ENCODE assay signal across 7 mouse cellular contexts in genomic region chr2:84425138-84425537, GRCm38 (mm10). TPM values are rescaled to one million over a fixed set of nuclear protein-coding genes. Genes with fewer than 3 reads are reported as not detected.
DNase-seq lines count a peak whose midpoint lies in the region; ATAC-seq and TF ChIP-seq lines count a peak whose summit lies in the region.

Gene Calcrl, minus strand, starts transcription at chr2:84425411.

- peak within 1 kb of the TSS; percentile 51 for H3K9ac ChIP-seq in embryonic facial prominence, embryonic 14.5 days (ENCODE audit: low read depth, low read length)
- peak within 1 kb of the TSS; percentile 83 for H3K9ac ChIP-seq in heart, adult 2 months (ENCODE audit: low read depth, low read length)
- H3K9ac ChIP-seq in limb, embryonic 11.5 days (ENCODE audit: low read length) = peak within 1 kb of the TSS; percentile 49
- peak within 1 kb of the TSS; percentile 47; the same call in 1 of the 2 replicates for H3K9ac ChIP-seq in midbrain, embryonic 13.5 days (replicated peaks)

- intact Hi-C loops in heart, adult 2 months (cut with DNase I) = loop anchor here (1.0 to 5.0 kb wide), 6 partner anchors 16 to 360 kb away; no protein-coding TSS in a partner anchor

- no peaks in the 10 kb centered on the region for H3K79me2 ChIP-seq in heart, adult 2 months (replicated peaks; ENCODE audit: control insufficient read depth, insufficient read depth, low read length)

- H3K27me3 ChIP-seq in embryonic facial prominence, embryonic 14.5 days (replicated peaks; ENCODE audit: control insufficient read depth, insufficient read depth, low read length) = no peaks in the 10 kb centered on the region
- no peaks in the 10 kb centered on the region for H3K27me3 ChIP-seq in heart, adult 2 months (ENCODE audit: control insufficient read depth, insufficient read depth, low read length)
- H3K27me3 ChIP-seq in kidney, adult 2 months (replicated peaks; ENCODE audit: control insufficient read depth, insufficient read depth, low read length) = no peaks in the 10 kb centered on the region
- no peaks in the 10 kb centered on the region for H3K27me3 ChIP-seq in limb, embryonic 11.5 days (ENCODE audit: control insufficient read depth, insufficient read depth, low read length)
- 0 out of 2 replicates have a peak, but pooled peaks cover 9% of the 10 kb centered on the region for H3K27me3 ChIP-seq in midbrain, embryonic 13.5 days

- peak; percentile 87 for TF ChIP-seq EP300 in heart, adult 2 months (IDR thresholded peaks at IDR 0.05; ENCODE audit: insufficient read depth, low read depth, low read length)

- H3K4me3 ChIP-seq in embryonic facial prominence, embryonic 14.5 days (ENCODE audit: low read depth, low read length) = peak within 1 kb of the TSS; percentile 39
- peak within 1 kb of the TSS; percentile 54 for H3K4me3 ChIP-seq in heart, adult 2 months
- H3K4me3 ChIP-seq in kidney, adult 2 months (ENCODE audit: insufficient read depth, low read depth, low read length) = peak within 1 kb of the TSS; percentile 59
- peak within 1 kb of the TSS; percentile 26 for H3K4me3 ChIP-seq in limb, embryonic 11.5 days (ENCODE audit: low read depth, low read length)
- H3K4me3 ChIP-seq in midbrain, embryonic 13.5 days (replicated peaks) = peak within 1 kb of the TSS; percentile 28

- TF ChIP-seq POLR2A in heart, adult 2 months (IDR thresholded peaks at IDR 0.05; ENCODE audit: insufficient read depth, low read depth, low read length) = peak; percentile 99
- TF ChIP-seq POLR2A in kidney, adult 2 months (IDR thresholded peaks at IDR 0.05; ENCODE audit: low read depth, low read length) = peak; percentile 93

- peak; percentile 69 for DNase-seq in adrenal gland, postnatal 10 days
- DNase-seq in embryonic facial prominence, embryonic 14.5 days (ENCODE audit: low spot score) = peak; percentile 93
- DNase-seq in heart, adult 2 months = peak; percentile 86 to 89
- DNase-seq in kidney, adult 2 months = peak; percentile 92
- DNase-seq in limb, embryonic 11.5 days (ENCODE audit: low spot score) = peak; percentile 72
- peak; percentile 69 to 73 for DNase-seq in spleen, adult 18-20 months

- WGBS in embryonic facial prominence, embryonic 14.5 days = under 1% methylated on average over 10 of the region's 10 CpGs
- WGBS in heart, adult 2 months = 2% methylated on average over 10 of the region's 10 CpGs
- WGBS in kidney, adult 2 months = under 1% methylated on average over 10 of the region's 10 CpGs
- under 1% methylated on average over 10 of the region's 10 CpGs for WGBS in limb, embryonic 11.5 days
- WGBS in midbrain, embryonic 13.5 days = under 1% methylated on average over 10 of the region's 10 CpGs

- no peaks in the 10 kb centered on the region for H3K9me3 ChIP-seq in embryonic facial prominence, embryonic 14.5 days (ENCODE audit: control insufficient read depth, low read length)
- H3K9me3 ChIP-seq in limb, embryonic 11.5 days (ENCODE audit: control insufficient read depth, low read length) = no peaks in the 10 kb centered on the region
- H3K9me3 ChIP-seq in midbrain, embryonic 13.5 days = no peaks in the 10 kb centered on the region

- ATAC-seq in embryonic facial prominence, embryonic 14.5 days (ENCODE audit: low read depth) = peak; percentile 94
- ATAC-seq in limb, embryonic 11.5 days (ENCODE audit: insufficient number of reproducible peaks, low FRiP score, low TSS enrichment, low read depth) = peak; percentile 76
- 0 out of 2 replicates have a peak, but pooled peaks have one; percentile 43 for ATAC-seq in midbrain, embryonic 13.5 days

- TF ChIP-seq CTCF in heart, adult 2 months (IDR thresholded peaks at IDR 0.05) = no peak
- TF ChIP-seq CTCF in kidney, adult 2 months (conservative IDR thresholded peaks at IDR 0.05; ENCODE audit: insufficient read depth, insufficient read length, low read depth, low read length) = no peak

- peak within 1 kb of the TSS; percentile 79 for H3K27ac ChIP-seq in embryonic facial prominence, embryonic 14.5 days (replicated peaks; ENCODE audit: low read depth, low read length)
- peak within 1 kb of the TSS; percentile 85 for H3K27ac ChIP-seq in heart, adult 2 months
- peak within 1 kb of the TSS; percentile 95 for H3K27ac ChIP-seq in kidney, adult 2 months (ENCODE audit: insufficient read depth, low read depth, low read length)
- H3K27ac ChIP-seq in limb, embryonic 11.5 days (replicated peaks; ENCODE audit: low read depth, low read length) = peak within 1 kb of the TSS; percentile 47; the same call in 1 of the 2 replicates
- H3K27ac ChIP-seq in midbrain, embryonic 13.5 days = no peak within 1 kb of the TSS

- peak within 1 kb of the TSS; percentile 64 for H3K4me2 ChIP-seq in embryonic facial prominence, embryonic 14.5 days (ENCODE audit: low read depth, low read length)
- peak within 1 kb of the TSS; percentile 50 for H3K4me2 ChIP-seq in limb, embryonic 11.5 days (ENCODE audit: low read depth, severe bottlenecking)
- H3K4me2 ChIP-seq in midbrain, embryonic 13.5 days (replicated peaks) = peak within 1 kb of the TSS; percentile 55

- H3K36me3 ChIP-seq in embryonic facial prominence, embryonic 14.5 days (ENCODE audit: control insufficient read depth, insufficient read depth, low read length) = no peaks in the 10 kb centered on the region
- H3K36me3 ChIP-seq in heart, adult 2 months (ENCODE audit: control insufficient read depth, insufficient read depth, low read length) = no peaks in the 10 kb centered on the region
- no peaks in the 10 kb centered on the region for H3K36me3 ChIP-seq in kidney, adult 2 months (ENCODE audit: control insufficient read depth, insufficient read depth, low read length)
- no peaks in the 10 kb centered on the region for H3K36me3 ChIP-seq in limb, embryonic 11.5 days (ENCODE audit: control insufficient read depth, insufficient read depth, low read length)
- no peaks in the 10 kb centered on the region for H3K36me3 ChIP-seq in midbrain, embryonic 13.5 days

- peaks cover 8% of the 10 kb centered on the region; the same call in 1 of the 2 replicates for H3K4me1 ChIP-seq in embryonic facial prominence, embryonic 14.5 days (ENCODE audit: control insufficient read depth, insufficient read depth, low read length)
- peaks cover 1% of the 10 kb centered on the region for H3K4me1 ChIP-seq in heart, adult 2 months (ENCODE audit: control insufficient read depth, insufficient read depth, low read length)
- no peaks in the 10 kb centered on the region for H3K4me1 ChIP-seq in kidney, adult 2 months (ENCODE audit: control insufficient read depth, insufficient read depth, low read length)
- H3K4me1 ChIP-seq in limb, embryonic 11.5 days (ENCODE audit: control insufficient read depth, insufficient read depth, low read length) = no peaks in the 10 kb centered on the region; the same call in 1 of the 2 replicates
- peaks cover 9% of the 10 kb centered on the region for H3K4me1 ChIP-seq in midbrain, embryonic 13.5 days (replicated peaks)

RNA-seq across cellular contexts. Expression of gene Calcrl, which starts in this region (rescaled TPM):
- 10 to 100 TPM; 32.0 to 33.9 TPM for total RNA-seq in adrenal gland, postnatal 10 days (2021)
- polyA plus RNA-seq in embryonic facial prominence, embryonic 14.5 days (2014; fragmentation: Nextera tagmentation; extraction: Ambion mirVana) = 23.3 and 25.2 TPM in 2 replicates
- 10 to 100 TPM; 23.2 to 25.6 TPM for total RNA-seq in heart, adult 2 months (2021)
- 8.2 and 13.9 TPM in 2 replicates for polyA plus RNA-seq in heart, adult 2 months (2012; rRNA removed)
- 6.6 and 9.8 TPM in 2 replicates for polyA plus RNA-seq in kidney, adult 2 months (2012; rRNA removed)
- polyA plus RNA-seq in limb, embryonic 11.5 days (2014; fragmentation: Nextera tagmentation; extraction: Ambion mirVana) = 18.7 and 19.7 TPM in 2 replicates
- polyA plus RNA-seq in midbrain, embryonic 13.5 days (2015; fragmentation: Nextera tagmentation; extraction: Ambion mirVana) = 7.0 and 8.5 TPM in 2 replicates

Comparison
In these comparisons a context has a peak if more than half of its experiments do, and no peak if none do; other contexts are left out.
1. ATAC-seq: peak in every context shown above with its lines; median percentile 94 in embryonic facial prominence, embryonic 14.5 days; 76 in limb, embryonic 11.5 days; 43 in midbrain, embryonic 13.5 days.